Mouse (Mus musculus) kidney, embryonic 16.5 days (tissue): ENCODE measurements around the gene Nfyb. TPM values are rescaled to one million over a fixed set of nuclear protein-coding genes. Genes with fewer than 3 reads are reported as not detected.
A peak's percentile ranks its signal among the peaks of the same experiment; 100 is the strongest.

Source experiments
- ATAC-seq: fragments of 200-750 bp; cut with Nextera tagmentation; 2 replicates; pipeline ENCODE4 v1.8.0; 2017; ENCODE audit warnings: moderate TSS enrichment; ENCODE audit not compliant: low FRiP score, low TSS enrichment
- H3K27ac ChIP-seq: fragments of 300-500 bp; sonication (generic); 2 replicates; pipeline ENCODE4 v1.5.1; 2014; ENCODE audit warnings: low read length
- H3K27me3 ChIP-seq: fragments of 300-500 bp; sonication (generic); 2 replicates; pipeline ENCODE4 v1.6.1; 2014; ENCODE audit warnings: low read length, control low read depth, mixed read lengths; ENCODE audit not compliant: insufficient read depth
- H3K36me3 ChIP-seq: fragments of 300-500 bp; sonication (generic); 2 replicates; pipeline ENCODE4 v1.6.1; 2014; ENCODE audit warnings: low read length, control low read depth, mixed read lengths; ENCODE audit not compliant: insufficient read depth
- H3K4me1 ChIP-seq: fragments of 300-500 bp; sonication (generic); 2 replicates; pipeline ENCODE4 v1.6.1; 2014; ENCODE audit warnings: low read length, control low read depth, mixed read lengths; ENCODE audit not compliant: insufficient read depth
- H3K4me2 ChIP-seq: fragments of 300-500 bp; sonication (generic); replicated peaks from 2 replicates; pipeline ENCODE4 v1.6.1; 2014; ENCODE audit warnings: low read depth, low read length
- H3K4me3 ChIP-seq: fragments of 300-500 bp; sonication (generic); 2 replicates; pipeline ENCODE4 v1.5.1; 2014; ENCODE audit warnings: mild to moderate bottlenecking, low read length
- H3K9ac ChIP-seq: fragments of 300-500 bp; sonication (generic); replicated peaks from 2 replicates; pipeline ENCODE4 v1.6.1; 2014; ENCODE audit warnings: low read length
- H3K9me3 ChIP-seq: fragments of 300-500 bp; sonication (generic); 2 replicates; pipeline ENCODE4 v1.6.1; 2016; ENCODE audit warnings: low read length, control low read depth
- WGBS: fragments of 180-500 bp; shearing (Covaris S2); extraction: QIAGEN DNeasy Blood & Tissue Kit; methylation state at CpG from one replicate; pipeline ENCODE4 v1.1.7; 2014; 5-methylcytosine and 5-hydroxymethylcytosine counted together
- polyA plus RNA-seq: library from polyadenylated mRNA; unstranded; fragments of >200 nt; fragmentation: Nextera tagmentation; extraction: Ambion mirVana; gene quantifications from 2 replicates; pipeline ENCODE4 v1.2.1, GENCODE M21; 2015

Nfyb gene
- polyA plus RNA-seq, 1 experiment from 2014 or later, result 48.3 TPM

DNA sequence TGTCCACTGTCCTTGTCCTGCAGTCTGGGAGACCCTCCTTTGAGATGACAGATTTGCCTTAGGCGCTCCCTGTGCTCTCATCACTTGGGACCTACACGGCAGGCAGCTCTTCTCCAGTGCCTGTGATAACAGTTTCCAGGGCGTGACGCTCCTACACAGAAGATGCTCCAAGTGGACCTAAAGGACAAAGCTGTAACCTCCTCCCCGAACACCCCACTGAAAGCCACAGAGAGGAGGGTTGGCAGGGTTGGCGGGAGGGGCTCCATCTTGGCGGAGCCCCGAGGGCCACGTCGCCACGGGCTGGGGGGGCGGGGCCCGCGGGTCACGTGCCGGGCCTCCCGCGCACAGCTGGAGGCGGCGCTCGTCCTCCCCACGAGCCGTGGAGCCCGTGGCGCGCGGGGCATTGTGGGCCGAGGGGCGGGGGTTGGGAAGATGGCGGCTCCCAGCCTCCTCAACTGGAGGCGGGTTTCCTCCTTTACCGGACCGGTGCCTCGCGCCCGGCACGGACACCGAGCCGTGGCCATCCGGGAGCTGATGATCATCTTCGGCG, 65.2 kb downstream of the Nfyb start:
- Histone ChIP-seq H3K36me3 (peaks cover 3% of the 10 kb centered on the region; the same call in 1 of the 2 replicates), H3K27me3 (no peaks in the 10 kb centered on the region), H3K4me2 (peak overlapping the region; percentile 85), H3K4me1 (peaks cover 27% of the 10 kb centered on the region), H3K4me3 (peak overlapping the region; percentile 96), H3K9me3 (no peaks in the 10 kb centered on the region), H3K27ac (peak overlapping the region; percentile 41; the same call in 1 of the 2 replicates), H3K9ac (peak overlapping the region; percentile 81)
- peak; percentile 95 for ATAC-seq
- under 1% methylated on average over 39 of the region's 42 CpGs for WGBS

Other genes starting within 250 kb of the Nfyb start
- 43.2 and 45.3 TPM in 2 replicates for gene 1190007I07Rik, start 140.9 kb downstream of the Nfyb start, polyA plus RNA-seq
- gene Tdg, start 134.3 kb downstream of the Nfyb start, polyA plus RNA-seq, result 158 and 159 TPM in 2 replicates
- 3.0 and 4.1 TPM in 2 replicates for gene Glt8d2, start 73.5 kb downstream of the Nfyb start, polyA plus RNA-seq
- gene Hcfc2, start 68.0 kb downstream of the Nfyb start, polyA plus RNA-seq, result 30.4 and 33.9 TPM in 2 replicates
- gene Txnrd1, start 69.8 kb upstream of the Nfyb start, polyA plus RNA-seq, result 112 and 113 TPM in 2 replicates
- gene Eid3, start 102.5 kb upstream of the Nfyb start, polyA plus RNA-seq, result 0.16 and 0.40 TPM in 2 replicates
- 4.8 and 5.2 TPM in 2 replicates for gene Chst11, start 221.4 kb upstream of the Nfyb start, polyA plus RNA-seq